Mouse (Mus musculus) ES-Bruce4 (cell line): Measurements from ENCODE around the gene Irs3. TPM values are rescaled to one million over a fixed set of nuclear protein-coding genes. Genes with fewer than 3 reads are reported as not detected.

Experiments
- H3K27ac ChIP-seq: 2 replicates; pipeline ENCODE4 v1.5.1; 2012; ENCODE audit warnings: low read length, inconsistent platforms; ENCODE audit not compliant: insufficient read depth
- H3K27me3 ChIP-seq: 2 replicates; pipeline ENCODE4 v1.6.1; 2012; ENCODE audit warnings: mild to moderate bottlenecking, low read length, inconsistent platforms; ENCODE audit not compliant: control insufficient read depth, poor library complexity, insufficient read depth, severe bottlenecking
- H3K36me3 ChIP-seq: 2 replicates; pipeline ENCODE4 v1.6.1; 2012; ENCODE audit warnings: inconsistent platforms, mild to moderate bottlenecking, low read length, moderate library complexity; ENCODE audit not compliant: control insufficient read depth, poor library complexity, insufficient read depth, severe bottlenecking
- H3K4me1 ChIP-seq: one replicate; pipeline ENCODE4 v1.8.1; 2011; ENCODE audit warnings: low read length; ENCODE audit not compliant: control insufficient read depth, insufficient read depth
- H3K4me3 ChIP-seq: 2 replicates; pipeline ENCODE4 v1.5.1; 2011; ENCODE audit warnings: low read depth, mild to moderate bottlenecking, low read length
- H3K9ac ChIP-seq: 2 replicates; pipeline ENCODE4 v1.6.1; 2012; ENCODE audit warnings: low read depth, mild to moderate bottlenecking, inconsistent platforms; ENCODE audit not compliant: poor library complexity, severe bottlenecking
- H3K9me3 ChIP-seq: replicated peaks from 2 replicates; pipeline ENCODE4 v1.6.1; 2012; ENCODE audit warnings: mild to moderate bottlenecking, low read length, inconsistent platforms; ENCODE audit not compliant: control insufficient read depth, poor library complexity, insufficient read depth, severe bottlenecking
- CTCF ChIP-seq: IDR thresholded peaks from one replicate; pipeline ENCODE4 v1.8.1; 2011; ENCODE audit warnings: low read depth, low read length
- EP300 ChIP-seq: IDR thresholded peaks from 2 replicates; pipeline ENCODE4 v1.6.1; 2011; ENCODE audit warnings: low read depth, low read length; ENCODE audit not compliant: insufficient read depth
- POLR2A ChIP-seq: IDR thresholded peaks from one replicate; pipeline ENCODE4 v1.8.1; 2011; ENCODE audit warnings: low read length; ENCODE audit not compliant: insufficient read depth
- polyA plus RNA-seq: library from polyadenylated mRNA; stranded (reverse); fragments of >200 nt; gene quantifications from 2 replicates; pipeline ENCODE4 v1.2.4, GENCODE M21; 2011; ENCODE audit warnings: low read depth; ENCODE audit not compliant: missing spikeins, insufficient read depth, insufficient read length

Gene Irs3
- polyA plus RNA-seq, 1 experiment = 1.5 TPM

DNA sequence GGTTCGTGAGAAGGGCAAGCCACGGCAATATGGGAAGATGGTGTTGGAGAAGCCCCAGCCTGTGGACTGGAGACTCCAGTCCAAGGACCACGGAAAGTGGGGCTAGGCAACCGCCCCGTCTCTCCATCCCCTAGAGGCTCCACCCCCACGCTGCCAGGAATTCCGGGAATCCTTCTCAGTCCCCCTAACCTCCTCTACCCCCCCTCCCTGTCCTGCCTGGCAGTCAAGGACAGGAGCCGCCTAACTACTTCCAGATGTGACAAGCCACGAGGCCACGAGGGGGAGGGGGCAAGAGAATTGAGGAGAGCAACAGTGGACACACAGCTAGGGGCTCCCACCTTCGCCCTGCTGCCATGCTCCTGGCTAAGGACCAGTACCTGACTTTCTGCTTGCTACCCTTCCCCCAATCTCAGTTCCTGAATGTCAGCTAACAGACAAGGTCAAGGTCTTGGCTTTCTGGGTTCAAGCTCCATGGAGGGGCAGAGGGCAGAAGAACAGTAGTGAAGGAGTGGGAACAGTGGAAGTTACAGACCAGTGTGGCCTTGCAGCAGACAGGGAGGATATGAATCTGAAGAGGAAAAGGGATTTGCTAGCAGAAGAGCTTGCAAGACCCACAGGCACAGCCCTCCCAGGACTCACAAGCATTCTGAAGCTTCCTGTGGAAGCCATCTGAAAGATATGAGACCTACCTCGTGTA lies 34.8 kb downstream of the Irs3 start:
- Histone ChIP-seq H3K9me3 (no peaks in the 10 kb centered on the region), H3K4me3 (peak overlapping the region; percentile 66), H3K36me3 (peaks cover 4% of the 10 kb centered on the region; the same call in 1 of the 2 replicates), H3K27me3 (no peaks in the 10 kb centered on the region), H3K9ac (peak overlapping the region; percentile 60), H3K4me1 (peaks cover 10% of the 10 kb centered on the region), H3K27ac (peak overlapping the region; percentile 62)
- TF ChIP-seq EP300 (peak; percentile 82), CTCF (no peak)

DNA sequence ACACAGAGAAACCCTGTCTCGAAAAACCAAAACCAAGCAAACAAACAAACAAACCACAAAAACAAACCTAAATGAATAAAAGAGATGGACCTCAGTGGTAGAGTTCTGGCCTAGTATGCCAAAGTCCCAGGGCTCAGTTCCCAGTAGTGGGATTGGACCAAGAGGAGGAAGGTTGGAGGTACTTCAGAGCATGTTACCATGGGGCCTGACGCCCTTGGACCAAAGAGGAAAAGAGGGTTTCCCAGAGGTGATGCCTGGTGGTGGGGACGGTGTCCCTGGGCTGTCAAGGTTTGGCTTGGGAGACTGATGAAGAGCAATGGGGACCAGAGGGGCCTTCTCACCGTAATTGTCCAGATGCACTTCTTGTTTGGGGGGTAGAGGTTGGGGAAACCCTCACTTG lies 35.5 kb downstream of the Irs3 start:
- peaks cover 8% of the 10 kb centered on the region for H3K36me3 ChIP-seq
- peaks cover 10% of the 10 kb centered on the region for H3K4me1 ChIP-seq
- H3K9ac ChIP-seq = peak overlapping the region; percentile 60
- TF ChIP-seq CTCF (no peak), EP300 (no peak), POLR2A (no peak)
- no peaks in the 10 kb centered on the region for H3K9me3 ChIP-seq
- peak overlapping the region; percentile 62 for H3K27ac ChIP-seq
- no peaks in the 10 kb centered on the region for H3K27me3 ChIP-seq
- peak overlapping the region; percentile 66 for H3K4me3 ChIP-seq

DNA sequence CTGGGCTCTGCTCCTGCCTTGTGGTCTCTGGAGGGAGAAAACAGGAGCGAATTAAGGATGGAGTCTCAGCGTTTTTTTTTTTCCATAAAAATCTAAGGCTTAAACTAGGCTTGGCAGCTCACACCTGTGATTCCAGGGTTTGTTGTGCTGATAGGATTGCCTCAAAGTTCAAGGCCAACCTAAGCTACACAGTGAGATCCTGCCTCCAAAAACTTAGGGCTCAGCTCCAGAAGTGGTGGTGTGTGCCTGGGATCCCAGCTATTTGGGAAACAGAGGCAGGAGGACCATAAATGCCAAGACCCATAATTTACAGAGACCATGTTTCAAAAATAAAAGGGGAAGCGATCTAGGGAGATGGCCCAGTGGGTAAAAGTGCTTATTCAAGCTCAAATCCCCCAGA lies 36.2 kb downstream of the Irs3 start:
- H3K27ac ChIP-seq = peak overlapping the region; percentile 62
- peak overlapping the region; percentile 62 for H3K9ac ChIP-seq
- peaks cover 10% of the 10 kb centered on the region for H3K4me1 ChIP-seq
- peak overlapping the region; percentile 48 for H3K4me3 ChIP-seq
- peaks cover 8% of the 10 kb centered on the region for H3K36me3 ChIP-seq
- no peaks in the 10 kb centered on the region for H3K9me3 ChIP-seq
- no peak for TF ChIP-seq CTCF
- TF ChIP-seq EP300 = no peak
- no peak for TF ChIP-seq POLR2A
- no peaks in the 10 kb centered on the region for H3K27me3 ChIP-seq

DNA sequence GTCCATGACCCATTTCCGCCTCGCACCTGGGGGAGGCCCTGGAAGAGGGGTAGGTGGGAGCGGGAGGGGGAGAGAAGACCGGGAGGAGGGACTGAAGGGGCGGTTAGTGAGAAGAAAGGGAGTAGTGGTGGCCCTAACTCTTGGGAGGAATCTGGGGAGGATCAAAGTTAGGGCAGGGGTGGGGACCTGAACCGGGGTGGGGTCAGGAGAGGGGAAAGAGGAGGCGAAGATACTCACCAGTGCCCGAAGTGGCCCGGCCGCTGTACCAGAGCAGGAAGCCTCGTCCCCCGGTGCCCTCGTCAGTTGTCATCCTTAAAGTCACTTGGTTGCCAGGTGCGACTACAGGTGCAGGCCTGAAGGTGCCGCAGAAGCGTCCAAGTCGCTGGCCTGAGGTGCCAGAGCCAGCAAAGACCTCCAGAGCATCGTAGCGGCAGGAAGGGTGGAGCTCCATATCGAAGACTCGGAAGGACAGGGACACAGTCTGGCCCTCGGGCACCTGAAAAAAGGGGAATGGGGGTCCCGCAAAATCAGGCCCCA lies 36.8 kb downstream of the Irs3 start:
- TF ChIP-seq POLR2A = no peak
- no peak for TF ChIP-seq EP300
- Histone ChIP-seq H3K27me3 (no peaks in the 10 kb centered on the region), H3K9me3 (no peaks in the 10 kb centered on the region), H3K4me1 (peaks cover 10% of the 10 kb centered on the region), H3K4me3 (peak overlapping the region; percentile 48), H3K9ac (peak overlapping the region; percentile 62), H3K27ac (peak overlapping the region; percentile 62), H3K36me3 (peaks cover 8% of the 10 kb centered on the region)

DNA sequence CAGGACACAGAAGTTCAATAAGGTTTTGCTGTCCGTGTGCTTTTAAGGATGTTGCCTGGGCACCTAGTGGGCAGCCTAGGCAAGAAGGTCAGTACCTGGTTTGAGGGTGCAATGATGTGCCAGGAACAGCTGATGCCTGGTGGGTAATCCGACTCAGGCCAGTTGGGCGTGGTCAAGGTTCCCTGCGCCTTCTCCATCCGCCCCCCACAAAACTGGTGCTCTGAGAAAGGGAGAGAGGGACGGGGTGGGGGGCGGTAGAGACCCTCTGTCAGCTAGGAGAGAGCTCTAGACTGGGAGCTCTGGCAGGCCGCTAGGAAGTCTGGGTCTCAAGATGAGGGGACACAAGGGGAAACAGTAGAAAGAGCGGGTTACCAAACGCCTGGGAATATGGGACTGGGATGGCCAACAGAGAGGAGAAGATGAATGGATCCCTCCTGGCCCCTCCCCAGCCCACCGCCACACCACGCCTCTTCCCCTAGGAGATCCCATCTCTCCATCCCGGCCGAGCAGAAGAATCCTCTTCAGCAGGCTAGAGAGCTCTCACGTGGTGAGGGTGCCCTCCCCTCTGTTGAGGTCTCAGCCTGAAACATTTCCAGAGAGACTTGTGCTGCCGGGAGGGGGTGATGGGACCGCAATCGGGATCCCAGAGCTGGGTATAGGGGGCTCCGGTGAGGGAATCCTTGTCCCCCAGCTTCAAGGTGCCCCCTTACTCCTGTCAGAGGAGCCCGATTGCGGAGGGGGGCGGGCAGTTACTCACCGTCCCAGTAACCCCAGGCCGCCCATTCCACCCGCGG lies 37.5 kb downstream of the Irs3 start:
- TF ChIP-seq CTCF = no peak
- TF ChIP-seq EP300 = 0 out of 2 replicates have a peak, but pooled peaks have one; percentile 10
- no peak for TF ChIP-seq POLR2A
- Histone ChIP-seq H3K27me3 (no peaks in the 10 kb centered on the region), H3K9me3 (no peaks in the 10 kb centered on the region), H3K4me3 (peak overlapping the region; percentile 48), H3K36me3 (peaks cover 10% of the 10 kb centered on the region), H3K9ac (peak overlapping the region; percentile 62), H3K4me1 (peaks cover 10% of the 10 kb centered on the region), H3K27ac (peak overlapping the region; percentile 44)

DNA sequence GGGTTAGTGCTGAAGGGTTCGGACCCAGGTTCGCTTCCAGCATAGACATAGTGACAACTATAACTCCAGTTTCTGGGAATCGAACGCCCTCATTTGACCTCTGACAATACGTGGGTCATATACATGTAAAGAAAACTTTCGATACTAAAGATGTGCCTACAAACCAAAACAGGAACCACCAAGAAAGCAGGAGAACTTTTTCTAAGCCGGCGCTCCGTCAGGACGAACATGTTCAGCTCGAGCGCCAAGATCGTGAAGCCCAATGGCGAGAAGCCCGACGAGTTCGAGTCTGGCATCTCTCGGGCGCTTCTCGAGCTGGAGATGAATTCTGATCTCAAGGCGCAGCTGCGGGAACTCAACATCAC lies 44.2 kb downstream of the Irs3 start:
- Histone ChIP-seq H3K27ac (peak overlapping the region; percentile 77), H3K36me3 (peaks cover 11% of the 10 kb centered on the region)
- no peak for TF ChIP-seq EP300

More for the DNA sequence above, 44.2 kb downstream of the Irs3 start:
- Histone ChIP-seq H3K9me3 (no peaks in the 10 kb centered on the region), H3K27me3 (no peaks in the 10 kb centered on the region), H3K9ac (peak overlapping the region; percentile 90), H3K4me3 (peak overlapping the region; percentile 83), H3K4me1 (peaks cover 5% of the 10 kb centered on the region)
